Mouse (Mus musculus): ENCODE results near the gene Mical3. TPM values are rescaled to one million over a fixed set of nuclear protein-coding genes. Genes with fewer than 3 reads are reported as not detected.
A peak's percentile ranks its signal among the peaks of the same experiment; 100 is the strongest.

Mical3 gene
- polyA plus RNA-seq, 1 experiment from 2014 or later, result 32.9 TPM

- no peak overlapping the region for H3K4me3 ChIP-seq (ENCODE audit: low read length)
- no peak overlapping the region for H3K27ac ChIP-seq (ENCODE audit: low read depth, low read length)
- H3K36me3 ChIP-seq (ENCODE audit: control insufficient read depth, insufficient read depth, low read length), result no peaks in the 10 kb centered on the region
- 79% methylated on average over 4 of the region's 4 CpGs for whole genome bisulfite sequencing
- H3K4me1 ChIP-seq (ENCODE audit: control insufficient read depth, insufficient read depth, low read depth, low read length), result peaks cover 23% of the 10 kb centered on the region
- H3K27me3 ChIP-seq (replicated peaks; ENCODE audit: control insufficient read depth, insufficient read depth, low read length), result no peaks in the 10 kb centered on the region
- no peak for ATAC-seq
- H3K4me2 ChIP-seq (ENCODE audit: low read length), result no peak overlapping the region
- no peaks in the 10 kb centered on the region for H3K9me3 ChIP-seq (ENCODE audit: control insufficient read depth, low read length)
- H3K9ac ChIP-seq (ENCODE audit: low read depth, low read length), result no peak overlapping the region
Measured at GRCm38 (mm10) chr6:121099228-121099608, 31.6 kb downstream of the Mical3 start.

- H3K27ac ChIP-seq (ENCODE audit: low read depth, low read length), result no peak overlapping the region
- no peak overlapping the region; the same call in 1 of the 2 replicates for H3K4me2 ChIP-seq (ENCODE audit: low read length)
- peaks cover 23% of the 10 kb centered on the region for H3K4me1 ChIP-seq (ENCODE audit: control insufficient read depth, insufficient read depth, low read depth, low read length)
- no peaks in the 10 kb centered on the region for H3K9me3 ChIP-seq (ENCODE audit: control insufficient read depth, low read length)
- WGBS, result 69% methylated on average over 9 of the region's 9 CpGs
- H3K36me3 ChIP-seq (ENCODE audit: control insufficient read depth, insufficient read depth, low read length), result no peaks in the 10 kb centered on the region
- no peaks in the 10 kb centered on the region for H3K27me3 ChIP-seq (replicated peaks; ENCODE audit: control insufficient read depth, insufficient read depth, low read length)
- no peak overlapping the region for H3K9ac ChIP-seq (ENCODE audit: low read depth, low read length)
- peak; percentile 34; the same call in 1 of the 2 replicates for ATAC-seq
- no peak overlapping the region for H3K4me3 ChIP-seq (ENCODE audit: low read length)
Measured at GRCm38 (mm10) chr6:121098511-121099227, 32.1 kb downstream of the Mical3 start.

GRCm38 (mm10) chr6:121098109-121098508, 32.7 kb downstream of the Mical3 start:
- Histone ChIP-seq H3K4me3 (ENCODE audit: low read length) (no peak overlapping the region), H3K9ac (ENCODE audit: low read depth, low read length) (no peak overlapping the region), H3K27ac (ENCODE audit: low read depth, low read length) (no peak overlapping the region), H3K36me3 (ENCODE audit: control insufficient read depth, insufficient read depth, low read length) (no peaks in the 10 kb centered on the region), H3K4me1 (ENCODE audit: control insufficient read depth, insufficient read depth, low read depth, low read length) (peaks cover 23% of the 10 kb centered on the region), H3K9me3 (ENCODE audit: control insufficient read depth, low read length) (no peaks in the 10 kb centered on the region), H3K4me2 (ENCODE audit: low read length) (peak overlapping the region; percentile 5; the same call in 1 of the 2 replicates), H3K27me3 (replicated peaks; ENCODE audit: control insufficient read depth, insufficient read depth, low read length) (no peaks in the 10 kb centered on the region)
- WGBS, result 40% methylated on average over 9 of the region's 9 CpGs
- peak; percentile 16; the same call in 1 of the 2 replicates for ATAC-seq

- no peak overlapping the region for H3K4me3 ChIP-seq (ENCODE audit: low read length)
- H3K9me3 ChIP-seq (ENCODE audit: control insufficient read depth, low read length), result no peaks in the 10 kb centered on the region
- no peak overlapping the region for H3K9ac ChIP-seq (ENCODE audit: low read depth, low read length)
- peaks cover 19% of the 10 kb centered on the region; the same call in 1 of the 2 replicates for H3K4me1 ChIP-seq (ENCODE audit: control insufficient read depth, insufficient read depth, low read depth, low read length)
- H3K27me3 ChIP-seq (replicated peaks; ENCODE audit: control insufficient read depth, insufficient read depth, low read length), result no peaks in the 10 kb centered on the region
- WGBS, result 86% methylated on average over 8 of the region's 8 CpGs
- no peak overlapping the region for H3K27ac ChIP-seq (ENCODE audit: low read depth, low read length)
- no peaks in the 10 kb centered on the region for H3K36me3 ChIP-seq (ENCODE audit: control insufficient read depth, insufficient read depth, low read length)
- no peak overlapping the region for H3K4me2 ChIP-seq (ENCODE audit: low read length)
- no peak for ATAC-seq
Measured at GRCm38 (mm10) chr6:121096862-121097261, 33.9 kb downstream of the Mical3 start.

GRCm38 (mm10) chr6:121096390-121096789, 34.4 kb downstream of the Mical3 start:
- H3K9ac ChIP-seq (ENCODE audit: low read depth, low read length), result no peak overlapping the region
- no peaks in the 10 kb centered on the region for H3K36me3 ChIP-seq (ENCODE audit: control insufficient read depth, insufficient read depth, low read length)
- WGBS, result 96% methylated on average over 8 of the region's 8 CpGs
- ATAC-seq, result no peak
- no peaks in the 10 kb centered on the region for H3K27me3 ChIP-seq (replicated peaks; ENCODE audit: control insufficient read depth, insufficient read depth, low read length)
- no peaks in the 10 kb centered on the region for H3K9me3 ChIP-seq (ENCODE audit: control insufficient read depth, low read length)
- H3K27ac ChIP-seq (ENCODE audit: low read depth, low read length), result no peak overlapping the region
- no peak overlapping the region for H3K4me2 ChIP-seq (ENCODE audit: low read length)
- H3K4me3 ChIP-seq (ENCODE audit: low read length), result no peak overlapping the region
- peaks cover 19% of the 10 kb centered on the region; the same call in 1 of the 2 replicates for H3K4me1 ChIP-seq (ENCODE audit: control insufficient read depth, insufficient read depth, low read depth, low read length)

GRCm38 (mm10) chr6:121093662-121094408, 37.0 kb downstream of the Mical3 start:
- Histone ChIP-seq H3K36me3 (ENCODE audit: control insufficient read depth, insufficient read depth, low read length) (no peaks in the 10 kb centered on the region; the same call in 1 of the 2 replicates), H3K9ac (ENCODE audit: low read depth, low read length) (no peak overlapping the region), H3K27me3 (replicated peaks; ENCODE audit: control insufficient read depth, insufficient read depth, low read length) (no peaks in the 10 kb centered on the region), H3K4me3 (ENCODE audit: low read length) (no peak overlapping the region), H3K4me2 (ENCODE audit: low read length) (no peak overlapping the region), H3K9me3 (ENCODE audit: control insufficient read depth, low read length) (no peaks in the 10 kb centered on the region), H3K27ac (ENCODE audit: low read depth, low read length) (no peak overlapping the region), H3K4me1 (ENCODE audit: control insufficient read depth, insufficient read depth, low read depth, low read length) (peaks cover 10% of the 10 kb centered on the region; the same call in 1 of the 2 replicates)
- WGBS, result 92% methylated on average over 8 of the region's 8 CpGs
- no peak for ATAC-seq

- H3K27ac ChIP-seq (ENCODE audit: low read depth, low read length), result no peak overlapping the region
- H3K36me3 ChIP-seq (ENCODE audit: control insufficient read depth, insufficient read depth, low read length), result no peaks in the 10 kb centered on the region; the same call in 1 of the 2 replicates
- H3K4me2 ChIP-seq (ENCODE audit: low read length), result no peak overlapping the region
- H3K27me3 ChIP-seq (replicated peaks; ENCODE audit: control insufficient read depth, insufficient read depth, low read length), result no peaks in the 10 kb centered on the region
- no peak for ATAC-seq
- H3K9ac ChIP-seq (ENCODE audit: low read depth, low read length), result no peak overlapping the region
- H3K9me3 ChIP-seq (ENCODE audit: control insufficient read depth, low read length), result no peaks in the 10 kb centered on the region
- H3K4me1 ChIP-seq (ENCODE audit: control insufficient read depth, insufficient read depth, low read depth, low read length), result peaks cover 5% of the 10 kb centered on the region
- 95% methylated on average over 11 of the region's 11 CpGs for WGBS
- H3K4me3 ChIP-seq (ENCODE audit: low read length), result no peak overlapping the region
Measured at GRCm38 (mm10) chr6:121090786-121091185, 40.0 kb downstream of the Mical3 start.

GRCm38 (mm10) chr6:121087586-121088245, 43.1 kb downstream of the Mical3 start:
- Histone ChIP-seq H3K9ac (ENCODE audit: low read depth, low read length) (no peak overlapping the region), H3K36me3 (ENCODE audit: control insufficient read depth, insufficient read depth, low read length) (no peaks in the 10 kb centered on the region; the same call in 1 of the 2 replicates), H3K4me3 (ENCODE audit: low read length) (no peak overlapping the region), H3K4me1 (ENCODE audit: control insufficient read depth, insufficient read depth, low read depth, low read length) (peaks cover 5% of the 10 kb centered on the region), H3K9me3 (ENCODE audit: control insufficient read depth, low read length) (no peaks in the 10 kb centered on the region), H3K27ac (ENCODE audit: low read depth, low read length) (no peak overlapping the region), H3K27me3 (replicated peaks; ENCODE audit: control insufficient read depth, insufficient read depth, low read length) (no peaks in the 10 kb centered on the region), H3K4me2 (ENCODE audit: low read length) (no peak overlapping the region)
- ATAC-seq, result no peak
- 73% methylated on average over 22 of the region's 22 CpGs for WGBS

GRCm38 (mm10) chr6:121087127-121087526, 43.7 kb downstream of the Mical3 start:
- H3K27ac ChIP-seq (ENCODE audit: low read depth, low read length), result no peak overlapping the region
- no peak overlapping the region for H3K4me2 ChIP-seq (ENCODE audit: low read length)
- H3K4me3 ChIP-seq (ENCODE audit: low read length), result no peak overlapping the region
- peaks cover 7% of the 10 kb centered on the region for H3K4me1 ChIP-seq (ENCODE audit: control insufficient read depth, insufficient read depth, low read depth, low read length)
- no peak for ATAC-seq
- H3K36me3 ChIP-seq (ENCODE audit: control insufficient read depth, insufficient read depth, low read length), result no peaks in the 10 kb centered on the region; the same call in 1 of the 2 replicates
- no peaks in the 10 kb centered on the region for H3K27me3 ChIP-seq (replicated peaks; ENCODE audit: control insufficient read depth, insufficient read depth, low read length)
- no peak overlapping the region for H3K9ac ChIP-seq (ENCODE audit: low read depth, low read length)
- H3K9me3 ChIP-seq (ENCODE audit: control insufficient read depth, low read length), result no peaks in the 10 kb centered on the region
- 74% methylated on average over 10 of the region's 10 CpGs for WGBS

Measured in hindbrain, embryonic 16.5 days (tissue).